Mouse (Mus musculus) layer of hippocampus, postnatal 14 days (tissue): ENCODE measurements around the gene Sppl3. TPM values are rescaled to one million over a fixed set of nuclear protein-coding genes. Genes with fewer than 3 reads are reported as not detected.

Experiments
- DNase-seq, 2 experiments: peaks; one replicate each; pipeline ENCODE4 v3.0.0; 2021 to 2022; ENCODE audit warnings: low spot score in 2 of 2, mixed read lengths in 1 of 2
- total RNA-seq, 2 experiments: library from RNA; stranded (reverse); gene quantifications; 2 replicates each; pipeline ENCODE4 v1.2.3; 2021

The Sppl3 gene
- total RNA-seq, 2 experiments from 2014 or later = 89.6 to 90.5 TPM

- DNase-seq = no peak
Measured at GRCm38 (mm10) chr5:114996447-114996846, 14.5 kb upstream of the Sppl3 start.

DNA sequence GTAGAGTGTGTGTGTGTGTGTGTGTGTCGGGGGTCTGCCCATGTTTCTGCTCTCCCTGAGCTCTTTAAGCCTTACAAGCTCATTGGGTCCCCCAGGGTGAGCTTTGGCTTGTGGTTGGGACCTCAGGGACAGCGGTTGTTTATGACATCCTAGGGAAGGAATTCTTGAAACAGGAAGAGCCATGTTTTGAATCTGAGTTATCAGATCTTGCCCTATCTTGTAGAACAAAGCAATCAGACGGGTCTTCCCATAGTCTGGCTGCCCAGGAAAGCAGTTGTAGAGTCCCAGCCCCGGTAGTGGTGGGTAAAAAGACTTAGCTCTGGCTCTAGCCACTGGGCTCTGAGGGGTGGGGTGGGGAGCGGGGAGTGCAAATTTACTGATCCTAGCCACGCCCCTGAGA, 13.6 kb upstream of the Sppl3 start:
- DNase-seq = no peak

DNA sequence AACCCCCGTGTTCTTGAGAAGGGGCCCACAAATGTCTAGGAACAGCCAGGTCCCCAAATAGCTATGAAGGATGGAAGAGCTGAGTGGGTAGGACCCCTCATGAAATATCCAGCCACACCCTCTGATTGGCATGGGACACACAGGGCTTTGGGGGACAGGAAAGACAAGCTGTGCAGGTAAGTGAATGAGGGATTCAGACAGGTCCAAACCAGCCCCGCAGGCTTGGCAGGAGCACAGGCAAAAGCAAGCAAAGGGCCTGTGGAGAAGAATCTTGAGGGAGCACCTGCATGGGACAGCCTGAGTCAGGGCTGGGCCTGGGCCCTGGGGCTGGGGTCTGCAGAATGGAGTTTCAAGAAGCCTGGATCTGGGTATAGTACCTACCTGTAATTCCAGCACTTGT, 10.4 kb upstream of the Sppl3 start:
- DNase-seq = no peak

- DNase-seq = no peak
Measured at GRCm38 (mm10) chr5:115001464-115001863, 9.5 kb upstream of the Sppl3 start.

DNA sequence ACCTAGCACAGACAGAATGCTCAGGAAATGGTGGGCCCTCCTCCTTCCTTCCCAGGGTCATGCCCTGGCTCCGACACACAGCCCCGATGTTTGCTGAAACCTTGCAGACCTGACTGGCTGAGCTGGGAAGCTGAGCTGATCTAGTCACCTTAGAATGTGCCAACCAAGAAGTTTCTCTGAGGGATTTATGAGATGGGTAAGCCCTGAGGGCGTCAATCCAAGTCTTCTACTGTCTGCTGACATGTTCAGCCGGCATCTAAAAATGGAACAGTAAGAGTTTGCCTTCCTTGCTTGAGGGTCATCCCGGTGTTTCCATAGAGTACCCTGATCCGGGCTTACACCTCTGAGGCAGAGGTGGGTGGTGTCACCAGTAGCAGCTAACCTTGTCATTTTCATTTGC, 8.2 kb upstream of the Sppl3 start:
- DNase-seq = no peak

DNA sequence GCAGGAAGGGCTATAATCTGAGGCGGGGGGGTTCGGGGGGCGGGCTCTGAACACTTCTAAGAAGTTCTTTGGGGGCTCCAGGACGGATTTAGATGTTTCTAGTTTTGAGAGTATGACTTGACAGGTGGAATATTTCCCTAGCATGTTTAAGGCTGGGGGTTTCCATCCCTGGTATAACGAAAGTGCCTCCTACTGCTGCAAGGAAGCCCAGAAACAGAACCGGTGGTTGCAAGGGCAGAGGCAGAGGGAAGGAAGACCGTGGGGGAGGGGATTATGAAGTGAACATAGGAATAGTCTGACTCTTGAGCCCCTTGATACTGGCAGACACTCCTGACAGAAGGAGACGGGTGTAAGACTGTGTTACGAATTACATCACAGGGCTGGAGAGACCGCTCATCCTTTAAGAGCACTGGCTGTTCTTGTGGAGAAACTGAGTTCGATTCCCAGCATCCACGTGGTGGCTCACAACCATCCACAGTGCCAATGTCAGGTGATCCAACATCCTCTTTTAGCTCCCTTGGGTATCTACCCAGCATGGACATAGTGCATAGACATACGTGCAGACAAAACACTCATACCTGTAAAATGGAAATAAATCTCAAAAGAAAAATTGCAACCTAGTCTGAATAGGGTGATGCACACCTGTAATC, 7.6 kb upstream of the Sppl3 start:
- no peak for DNase-seq

DNA sequence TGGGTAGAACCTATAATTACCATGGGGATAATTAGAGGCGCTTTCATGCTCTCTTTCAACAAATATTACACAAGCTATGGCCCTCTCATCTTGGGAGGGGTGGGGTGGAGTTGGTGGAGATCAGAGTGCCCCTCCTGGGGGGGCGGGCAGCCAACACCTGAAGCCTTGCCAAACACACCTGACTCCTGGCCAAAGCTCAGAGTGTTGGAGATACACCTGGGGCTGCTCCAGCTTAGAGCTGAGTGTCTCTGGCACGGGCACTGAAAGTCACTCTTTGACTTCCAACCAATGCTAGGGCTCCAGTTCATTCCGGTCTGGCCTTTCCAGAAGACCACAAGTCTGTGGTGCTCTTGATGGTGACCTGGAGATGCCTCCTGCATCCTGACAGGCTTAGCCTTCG, 3.2 kb upstream of the Sppl3 start:
- DNase-seq = no peak

DNA sequence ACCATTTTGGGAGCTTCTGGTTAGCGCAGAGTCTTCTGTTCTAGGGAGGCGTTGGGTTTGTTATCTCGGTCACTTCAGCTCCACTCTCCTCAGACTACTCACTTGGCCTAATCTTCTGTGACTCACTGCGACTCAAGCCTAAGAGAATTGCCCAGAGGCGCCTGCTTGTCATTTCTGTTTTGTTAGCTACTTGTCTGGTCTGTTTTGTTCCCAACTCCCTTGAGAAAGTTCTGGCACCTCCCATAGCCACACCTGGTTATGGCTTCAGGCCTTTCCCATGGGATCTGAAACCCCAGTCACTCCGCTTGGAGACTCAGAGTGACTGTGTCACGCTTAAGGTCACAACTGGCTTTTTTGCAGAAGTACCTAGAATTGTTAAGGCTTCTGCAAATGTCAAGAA, 2.6 kb upstream of the Sppl3 start:
- no peak for DNase-seq

GRCm38 (mm10) chr5:115009143-115009542, 1.8 kb upstream of the Sppl3 start:
- no peak for DNase-seq

DNA sequence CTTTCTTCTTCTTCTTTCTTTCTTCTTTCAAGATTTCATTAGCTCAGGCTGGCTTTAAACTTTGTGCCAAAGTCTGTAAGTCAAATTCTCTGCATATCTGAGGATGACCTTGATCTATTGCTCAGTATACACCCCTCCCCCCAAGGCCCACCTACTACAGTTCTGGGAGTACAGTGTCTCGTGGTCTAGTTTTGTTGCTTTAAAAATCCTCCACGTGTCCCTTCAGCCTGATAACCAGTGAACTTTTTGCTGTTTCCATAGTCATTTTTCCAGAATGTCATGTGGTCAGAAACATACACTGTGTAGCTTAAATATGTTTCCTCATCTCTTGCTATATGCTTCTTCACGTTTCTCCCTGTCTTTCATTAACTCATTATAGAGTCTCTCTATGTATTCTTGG, 976 bp upstream of the Sppl3 start:
- DNase-seq = no peak

DNA sequence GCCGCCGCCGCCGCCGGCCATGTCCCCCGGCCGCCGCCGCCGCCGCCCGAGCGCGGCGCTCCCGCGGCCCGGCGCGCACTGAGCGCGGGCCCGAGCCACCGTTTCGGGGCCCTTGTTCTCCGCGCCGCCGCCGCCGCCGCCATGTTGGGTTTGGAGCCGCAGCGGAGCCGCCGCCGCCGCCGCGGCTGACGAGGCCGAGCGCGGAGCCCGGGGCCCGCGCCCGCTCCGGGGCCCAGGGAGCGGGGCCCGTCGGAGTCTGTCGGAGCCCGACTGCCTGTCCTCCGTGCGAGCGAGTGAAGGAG, 231 bp downstream of the Sppl3 start:
- no peak for DNase-seq

GRCm38 (mm10) chr5:115011519-115012261, 753 bp downstream of the Sppl3 start:
- DNase-seq = peak; percentile 22 to 43

DNA sequence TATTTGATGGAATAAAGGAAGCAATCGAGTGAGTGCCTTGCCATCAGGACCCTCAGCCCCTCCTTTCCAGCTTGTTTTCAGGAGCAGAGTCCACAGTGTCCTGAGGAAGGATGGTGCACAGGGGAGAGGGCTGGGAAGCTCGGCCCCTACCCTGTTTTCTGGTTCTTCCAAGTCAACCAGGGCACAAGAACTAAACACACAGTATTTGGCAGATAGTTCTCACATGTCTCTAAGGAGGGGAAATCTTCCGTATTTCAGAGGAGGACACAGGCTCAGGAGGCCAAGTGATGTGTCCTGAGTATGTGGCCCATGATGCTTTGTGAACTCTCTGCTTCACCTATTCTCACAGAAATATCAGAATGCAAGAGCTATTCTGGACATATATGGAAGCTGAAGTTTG, 2.5 kb downstream of the Sppl3 start:
- DNase-seq = no peak

DNA sequence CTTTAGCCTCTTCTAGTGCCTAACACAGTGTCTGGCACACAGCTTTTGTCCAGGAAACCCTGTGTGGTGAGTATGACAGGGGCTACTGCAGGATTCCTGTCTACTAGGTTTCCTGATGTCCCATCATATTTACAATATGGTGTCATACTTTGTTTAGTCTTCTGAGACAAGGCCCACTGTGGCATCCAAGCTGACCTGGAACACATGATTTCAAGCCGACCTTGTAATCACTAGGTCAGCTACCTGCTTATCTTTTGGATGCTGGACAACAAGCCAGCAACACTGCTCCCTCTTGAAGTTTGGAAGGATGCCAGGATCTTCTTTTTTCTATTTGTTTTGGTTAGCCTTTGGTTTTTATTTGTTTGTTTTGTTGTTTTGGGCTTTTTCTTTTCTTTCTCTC, 3.6 kb downstream of the Sppl3 start:
- DNase-seq = no peak

- DNase-seq = peak in 1 of 2 experiments; percentile 26
Measured at GRCm38 (mm10) chr5:115015121-115015520, 4.2 kb downstream of the Sppl3 start.

GRCm38 (mm10) chr5:115018270-115018669, 7.3 kb downstream of the Sppl3 start:
- no peak for DNase-seq

GRCm38 (mm10) chr5:115018813-115019212, 7.9 kb downstream of the Sppl3 start:
- no peak for DNase-seq

DNA sequence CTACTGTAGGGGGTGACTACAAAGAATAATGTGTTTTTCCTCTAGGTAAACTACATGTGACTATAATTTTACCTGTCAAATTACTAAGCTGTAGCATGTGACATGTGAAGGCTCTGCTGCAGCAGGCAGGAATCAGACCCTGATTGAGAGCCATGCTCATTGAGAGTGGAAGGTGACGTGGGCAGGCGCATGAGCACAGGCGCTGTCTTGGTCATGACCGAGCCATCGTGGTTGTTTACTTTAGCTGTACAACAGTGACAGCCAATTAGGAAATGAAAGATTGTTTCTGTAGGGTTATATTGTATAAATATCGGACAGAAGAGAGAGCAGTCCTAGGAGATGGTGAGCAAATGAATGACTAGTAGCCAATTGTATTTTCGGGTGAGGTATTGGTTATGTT, 11.1 kb downstream of the Sppl3 start:
- no peak for DNase-seq

DNA sequence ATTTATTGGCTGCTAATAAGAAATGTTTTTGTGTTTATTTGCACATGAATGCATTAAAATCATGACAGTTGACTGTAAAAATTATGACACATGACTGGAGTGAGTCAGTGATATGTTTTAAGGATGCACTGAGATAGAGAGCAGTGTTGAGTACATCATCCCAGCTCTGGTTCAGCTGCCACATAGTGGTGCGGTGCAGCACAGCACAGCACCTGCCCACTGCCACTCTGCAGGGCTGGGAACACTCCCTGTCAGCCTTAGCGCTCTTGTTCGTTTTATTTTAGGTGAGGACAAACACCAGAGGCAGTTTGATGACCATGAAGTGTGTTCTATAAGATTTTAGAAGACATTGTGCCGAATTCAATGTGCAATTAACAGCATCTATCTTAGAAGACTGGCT, 15.2 kb downstream of the Sppl3 start:
- no peak for DNase-seq

DNA sequence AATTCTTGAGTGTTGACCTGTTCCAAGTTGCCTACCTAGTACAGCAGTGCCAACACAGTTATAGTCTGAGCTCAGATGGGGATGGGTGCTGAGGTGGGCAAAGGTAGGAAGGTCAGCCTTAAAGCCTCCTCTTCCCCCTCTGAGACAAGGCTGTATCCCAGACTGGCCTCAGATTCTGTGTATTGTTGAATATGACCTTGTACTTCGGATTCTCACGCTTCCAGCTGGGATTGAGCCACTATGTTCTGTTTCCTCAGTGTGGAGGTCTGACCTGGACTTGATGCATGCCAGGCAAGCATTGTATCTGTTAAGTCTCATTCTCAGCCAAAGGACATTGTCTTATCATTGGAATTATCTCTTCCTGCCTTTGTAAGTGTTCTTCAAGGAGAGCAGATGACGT, 16.2 kb downstream of the Sppl3 start:
- DNase-seq = no peak

- no peak for DNase-seq
Measured at GRCm38 (mm10) chr5:115028920-115029319, 18.0 kb downstream of the Sppl3 start.

DNA sequence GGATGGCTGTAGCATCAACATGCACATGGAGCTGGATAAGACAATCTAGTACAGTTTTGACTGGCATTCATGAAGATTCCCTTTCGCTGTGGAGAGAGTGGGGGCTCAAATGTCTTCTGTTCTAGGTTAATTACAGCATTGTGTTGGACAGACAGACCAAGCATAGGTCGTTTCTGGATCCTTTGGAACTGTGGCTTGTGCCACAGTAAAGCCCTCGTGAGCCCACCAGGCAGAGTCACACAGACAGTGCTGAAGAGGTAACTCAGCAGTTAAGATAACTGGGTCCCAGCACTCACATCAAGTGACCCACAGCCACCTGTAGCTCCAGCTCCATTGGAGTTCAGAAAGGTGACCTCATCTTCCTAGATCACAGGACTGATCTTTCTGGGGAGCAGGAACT, 18.6 kb downstream of the Sppl3 start:
- no peak for DNase-seq

DNA sequence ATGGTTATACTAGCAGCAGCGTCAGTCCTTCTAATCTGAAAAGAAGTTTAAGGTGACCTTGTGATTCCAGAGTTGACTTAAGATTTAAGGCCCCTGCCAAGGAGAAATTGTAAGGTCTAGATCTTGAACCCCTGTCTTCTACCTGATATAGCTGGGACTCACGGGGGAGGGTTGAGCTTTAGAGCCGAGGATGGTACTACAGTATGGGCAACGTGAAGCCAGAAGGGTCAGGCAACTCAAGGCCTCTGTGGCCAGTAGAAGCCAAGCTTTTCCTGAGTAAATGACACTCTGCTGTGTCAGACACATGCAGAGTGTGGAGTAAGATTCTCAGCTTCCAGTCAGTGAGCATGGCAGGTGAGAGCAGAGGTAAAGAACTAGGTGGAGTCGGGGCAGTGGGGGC, 20.6 kb downstream of the Sppl3 start:
- DNase-seq = no peak
